Mouse (Mus musculus): ENCODE measurements around the gene Vgf.

Vgf gene

GRCm38 (mm10) chr5:137026092-137026491 lies at the start of gene Vgf:
Gene Vgf, plus strand, starts transcription at chr5:137026392.
- no peak for DNase-seq

GRCm38 (mm10) chr5:136977769-136978168 lies 48.4 kb upstream of the Vgf start:
- DNase-seq = no peak

GRCm38 (mm10) chr5:136979762-136980161 lies 46.4 kb upstream of the Vgf start:
- DNase-seq = no peak

- DNase-seq = no peak
Observed at GRCm38 (mm10) chr5:136980974-136981373, 45.2 kb upstream of the Vgf start.

- peak; percentile 69 for DNase-seq
Observed at GRCm38 (mm10) chr5:136982338-136982930, 43.8 kb upstream of the Vgf start.

- DNase-seq = no peak
Observed at GRCm38 (mm10) chr5:136984828-136985227, 41.4 kb upstream of the Vgf start.

- DNase-seq = peak; percentile 98
Observed at GRCm38 (mm10) chr5:136986695-136987137, 39.5 kb upstream of the Vgf start, which contains the start of gene Plod3. Gene Plod3, plus strand, starts transcription at chr5:136987019.

GRCm38 (mm10) chr5:136987138-136987933 lies 38.9 kb upstream of the Vgf start:
- peak; percentile 83 for DNase-seq

GRCm38 (mm10) chr5:136987934-136988271 lies 38.3 kb upstream of the Vgf start, which contains the start of gene Znhit1:
Gene Znhit1, minus strand, starts transcription at chr5:136988021.
- no peak for DNase-seq

- DNase-seq = peak; percentile 59
Observed at GRCm38 (mm10) chr5:136988420-136988819, 37.8 kb upstream of the Vgf start.

- no peak for DNase-seq
Observed at GRCm38 (mm10) chr5:136989801-136990200, 36.4 kb upstream of the Vgf start.

- no peak for DNase-seq
Observed at GRCm38 (mm10) chr5:136999449-136999848, 26.7 kb upstream of the Vgf start.

- DNase-seq = no peak
Observed at GRCm38 (mm10) chr5:137000612-137001011, 25.6 kb upstream of the Vgf start.

- peak; percentile 57 for DNase-seq
Observed at GRCm38 (mm10) chr5:137007276-137007675, 18.9 kb upstream of the Vgf start.

- DNase-seq = peak; percentile 74
Observed at GRCm38 (mm10) chr5:137009988-137010387, 16.2 kb upstream of the Vgf start.

GRCm38 (mm10) chr5:137012401-137012950 lies 13.7 kb upstream of the Vgf start:
- DNase-seq = no peak

- no peak for DNase-seq
Observed at GRCm38 (mm10) chr5:137015913-137016312, 10.3 kb upstream of the Vgf start.

- no peak for DNase-seq
Observed at GRCm38 (mm10) chr5:137024318-137024717, 1.9 kb upstream of the Vgf start.

GRCm38 (mm10) chr5:137025132-137025531 lies 1.1 kb upstream of the Vgf start:
- DNase-seq = peak; percentile 85

- no peak for DNase-seq
Observed at GRCm38 (mm10) chr5:137028561-137029272, 2.5 kb downstream of the Vgf start.

- no peak for DNase-seq
Observed at GRCm38 (mm10) chr5:137029273-137029585, 3.0 kb downstream of the Vgf start.

GRCm38 (mm10) chr5:137029643-137030415 lies 3.6 kb downstream of the Vgf start:
- DNase-seq = peak; percentile 97

GRCm38 (mm10) chr5:137030416-137030810 lies 4.2 kb downstream of the Vgf start:
- DNase-seq = no peak

All from lung, postnatal 10 days (tissue).